Mouse (Mus musculus) intestine, postnatal 0 days (tissue): Measurements from ENCODE around the gene Ahnak2. TPM values are rescaled to one million over a fixed set of nuclear protein-coding genes. Genes with fewer than 3 reads are reported as not detected.

Experiments
- ATAC-seq: fragments of 200-750 bp; cut with Nextera tagmentation; 2 replicates; pipeline ENCODE4 v1.8.0; 2017; ENCODE audit warnings: mild to moderate bottlenecking, moderate TSS enrichment, moderate library complexity
- H3K27ac ChIP-seq: fragments of 300-500 bp; sonication (generic); 2 replicates; pipeline ENCODE4 v1.5.1; 2014; ENCODE audit warnings: mild to moderate bottlenecking, low read depth, low read length, moderate library complexity
- H3K27me3 ChIP-seq: fragments of 300-500 bp; sonication (generic); replicated peaks from 2 replicates; pipeline ENCODE4 v1.6.1; 2014; ENCODE audit warnings: low read length, mixed read lengths; ENCODE audit not compliant: control insufficient read depth, insufficient read depth
- H3K36me3 ChIP-seq: fragments of 300-500 bp; sonication (generic); 2 replicates; pipeline ENCODE4 v1.6.1; 2014; ENCODE audit warnings: mild to moderate bottlenecking, moderate library complexity; ENCODE audit not compliant: control insufficient read depth, insufficient read depth
- H3K4me1 ChIP-seq: fragments of 300-500 bp; sonication (generic); replicated peaks from 2 replicates; pipeline ENCODE4 v1.6.1; 2014; ENCODE audit warnings: antibody characterized with exemption, low read length, mixed read lengths; ENCODE audit not compliant: control insufficient read depth, insufficient read depth
- H3K4me2 ChIP-seq: fragments of 300-500 bp; sonication (generic); replicated peaks from 2 replicates; pipeline ENCODE4 v1.6.1; 2014; ENCODE audit warnings: low read depth, mild to moderate bottlenecking, moderate library complexity
- H3K4me3 ChIP-seq: fragments of 300-500 bp; sonication (generic); 2 replicates; pipeline ENCODE4 v1.5.1; 2014; ENCODE audit warnings: low read depth, low read length
- H3K9ac ChIP-seq: fragments of 300-500 bp; sonication (generic); 2 replicates; pipeline ENCODE4 v1.6.1; 2014; ENCODE audit warnings: mild to moderate bottlenecking, low read depth, low read length
- H3K9me3 ChIP-seq: fragments of 300-500 bp; sonication (generic); 2 replicates; pipeline ENCODE4 v1.6.1; 2016; ENCODE audit warnings: mixed run types; ENCODE audit not compliant: control insufficient read depth
- CTCF ChIP-seq: sonication (generic); IDR thresholded peaks from 2 replicates; pipeline ENCODE4 v1.5.1; 2016; ENCODE audit warnings: low read depth, mild to moderate bottlenecking, control low read depth, antibody characterized with exemption, moderate library complexity
- WGBS: fragments of 180-500 bp; shearing (Covaris S2); extraction: QIAGEN DNeasy Blood & Tissue Kit; methylation state at CpG from one replicate; pipeline ENCODE4 v1.1.7; 2014; 5-methylcytosine and 5-hydroxymethylcytosine counted together
- microRNA-seq: library from miRNA; unstranded; fragments of <30 nt; microRNA quantifications from one replicate; pipeline ENCODE4, GENCODE M21; 2016
- polyA plus RNA-seq: library from polyadenylated mRNA; unstranded; fragments of >200 nt; fragmentation: Nextera tagmentation; extraction: Ambion mirVana; gene quantifications from 2 replicates; pipeline ENCODE4 v1.2.1, GENCODE M21; 2015

The Ahnak2 gene
- polyA plus RNA-seq, 1 experiment from 2014 or later = 1.6 TPM

DNA sequence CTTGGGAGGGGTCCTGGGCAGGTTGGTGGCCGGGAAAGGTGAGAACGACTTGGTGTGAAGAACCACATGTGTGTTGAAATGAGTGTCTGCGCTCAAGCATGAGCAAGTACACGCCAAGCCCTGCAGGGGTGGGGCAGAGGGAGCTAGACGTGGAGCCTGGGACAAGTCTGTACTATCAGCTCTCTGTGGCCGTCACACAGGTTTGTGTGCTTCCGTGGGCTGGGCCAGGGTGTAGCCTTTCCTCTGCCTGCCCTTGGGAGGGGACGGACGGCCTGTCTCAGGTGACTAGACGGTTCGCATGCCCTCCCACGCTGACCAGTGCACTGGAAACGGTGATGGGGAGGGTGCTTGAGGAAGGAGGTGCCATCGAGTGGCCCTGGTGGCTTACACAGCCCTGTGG, 71.6 kb downstream of the Ahnak2 start:
- no peak for TF ChIP-seq CTCF
- H3K9ac ChIP-seq = no peak overlapping the region
- no peak overlapping the region for H3K27ac ChIP-seq
- 67% methylated on average over 14 of the region's 14 CpGs for WGBS
- H3K4me1 ChIP-seq = no peaks in the 10 kb centered on the region
- peaks cover 61% of the 10 kb centered on the region for H3K36me3 ChIP-seq
- no peaks in the 10 kb centered on the region for H3K27me3 ChIP-seq
- H3K4me3 ChIP-seq = no peak overlapping the region
- no peaks in the 10 kb centered on the region for H3K9me3 ChIP-seq
- H3K4me2 ChIP-seq = no peak overlapping the region
- no peak for ATAC-seq

DNA sequence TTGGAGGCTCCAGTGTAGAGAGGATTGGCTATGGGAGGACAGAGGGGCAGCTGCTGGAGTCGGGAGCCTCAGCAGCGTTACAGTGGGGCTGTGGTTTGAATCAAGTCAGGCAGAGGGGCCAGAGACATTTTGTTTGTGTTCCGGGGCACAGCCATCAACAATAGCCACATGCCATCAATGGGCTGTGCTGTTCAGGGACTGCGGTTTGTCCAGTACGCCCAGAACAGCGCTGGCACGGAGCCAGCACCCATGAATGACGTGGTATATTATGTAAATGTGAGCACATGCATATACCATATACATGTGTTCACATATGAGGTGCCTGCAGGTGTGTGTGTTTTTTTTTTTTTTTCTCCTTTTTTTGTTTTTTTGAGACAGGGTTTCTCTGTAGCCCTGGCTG, 74.7 kb downstream of the Ahnak2 start:
- Histone ChIP-seq H3K4me3 (no peak overlapping the region), H3K27me3 (no peaks in the 10 kb centered on the region), H3K4me2 (no peak overlapping the region), H3K36me3 (peaks cover 42% of the 10 kb centered on the region), H3K4me1 (no peaks in the 10 kb centered on the region; the same call in 1 of the 2 replicates), H3K9ac (no peak overlapping the region), H3K27ac (no peak overlapping the region), H3K9me3 (no peaks in the 10 kb centered on the region)
- no peak for TF ChIP-seq CTCF
- WGBS = 66% methylated on average over 8 of the region's 8 CpGs
- ATAC-seq = no peak

DNA sequence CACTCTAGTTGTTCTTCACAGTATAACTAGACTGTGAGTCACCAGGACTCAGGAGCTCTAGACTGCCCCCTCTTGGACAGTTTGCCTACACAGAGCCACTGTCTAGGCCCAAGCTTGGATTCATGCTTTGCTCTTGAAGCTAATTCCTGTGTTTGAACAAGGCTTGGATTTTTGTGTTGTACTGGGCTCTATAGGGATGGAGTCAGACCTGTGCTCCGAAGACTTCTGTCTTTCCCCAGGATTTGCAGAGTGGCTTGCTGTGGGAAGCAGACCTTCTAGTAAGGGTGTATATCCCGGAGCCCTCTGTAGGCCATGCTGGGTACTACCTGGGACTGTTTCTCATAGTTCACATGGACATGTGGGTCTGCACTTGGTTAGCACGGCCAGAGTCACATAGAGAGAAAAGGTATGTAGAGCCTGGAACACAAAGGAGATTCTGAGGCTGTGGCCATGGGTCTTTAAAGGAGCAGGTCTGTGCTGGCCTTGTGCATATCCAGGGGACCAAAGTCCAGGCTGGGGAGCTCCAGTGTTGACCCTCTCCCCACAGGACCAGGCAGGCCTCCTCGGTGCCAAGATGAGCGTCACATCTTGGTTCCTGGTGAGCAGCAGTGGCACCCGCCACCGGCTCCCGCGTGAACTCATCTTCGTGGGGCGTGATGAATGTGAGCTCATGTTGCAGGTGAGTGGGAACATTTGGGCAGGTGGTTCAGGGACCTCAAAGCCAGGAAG, 78.2 kb downstream of the Ahnak2 start:
- Histone ChIP-seq H3K9me3 (no peaks in the 10 kb centered on the region), H3K4me1 (no peaks in the 10 kb centered on the region; the same call in 1 of the 2 replicates), H3K27ac (no peak overlapping the region), H3K4me2 (no peak overlapping the region), H3K9ac (no peak overlapping the region), H3K36me3 (peaks cover 18% of the 10 kb centered on the region; the same call in 1 of the 2 replicates), H3K27me3 (no peaks in the 10 kb centered on the region), H3K4me3 (no peak overlapping the region; the same call in 1 of the 2 replicates)
- 75% methylated on average over 11 of the region's 11 CpGs for WGBS
- ATAC-seq = peak; percentile 26; the same call in 1 of the 2 replicates
- TF ChIP-seq CTCF = peak; percentile 81

DNA sequence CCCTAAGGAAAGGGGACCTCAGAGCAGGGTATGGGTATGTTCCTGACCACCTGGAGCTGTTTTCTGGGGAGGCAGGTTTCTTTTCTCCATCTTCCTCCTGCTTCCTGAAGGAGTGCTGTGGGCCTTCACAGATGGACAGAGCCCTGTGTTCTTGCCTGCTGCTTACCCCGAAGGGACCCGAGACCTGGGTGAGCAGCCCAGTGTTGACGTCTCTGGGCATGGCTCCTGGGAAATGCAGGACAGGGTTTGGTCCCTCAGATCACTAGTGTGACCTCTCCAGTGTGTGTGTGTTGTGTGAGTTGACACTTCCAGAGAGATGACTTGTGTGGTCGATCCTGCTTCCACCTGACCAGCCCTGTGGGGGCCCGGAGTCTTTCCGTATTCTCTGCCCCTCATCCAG, 79.0 kb downstream of the Ahnak2 start:
- no peaks in the 10 kb centered on the region; the same call in 1 of the 2 replicates for H3K4me1 ChIP-seq
- H3K27me3 ChIP-seq = no peaks in the 10 kb centered on the region
- 75% methylated on average over 6 of the region's 6 CpGs for WGBS
- H3K9me3 ChIP-seq = no peaks in the 10 kb centered on the region
- ATAC-seq = no peak
- H3K4me2 ChIP-seq = peak overlapping the region; percentile 99
- no peak overlapping the region for H3K9ac ChIP-seq
- H3K4me3 ChIP-seq = no peak overlapping the region; the same call in 1 of the 2 replicates
- no peak overlapping the region for H3K27ac ChIP-seq
- no peak for TF ChIP-seq CTCF
- H3K36me3 ChIP-seq = peaks cover 14% of the 10 kb centered on the region; the same call in 1 of the 2 replicates

DNA sequence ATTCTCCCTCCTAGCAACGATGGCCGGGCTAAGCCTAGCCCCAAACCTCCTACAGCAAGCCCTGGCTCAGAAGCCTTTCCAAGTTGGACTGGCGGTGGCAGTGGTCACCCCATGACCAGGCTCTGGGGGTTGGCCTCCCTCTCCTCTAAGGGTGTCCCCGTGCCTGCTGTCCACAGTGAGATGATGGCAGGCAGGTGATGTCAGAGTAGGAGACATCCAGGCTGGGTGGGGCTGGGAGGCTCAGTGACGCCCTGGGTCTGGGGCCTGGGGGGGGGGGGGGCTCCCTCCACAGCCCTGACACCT, 79.5 kb downstream of the Ahnak2 start:
- no peak for TF ChIP-seq CTCF
- peak overlapping the region; percentile 84 for H3K4me3 ChIP-seq
- peak overlapping the region; percentile 98; the same call in 1 of the 2 replicates for H3K27ac ChIP-seq
- ATAC-seq = no peak
- H3K4me2 ChIP-seq = peak overlapping the region; percentile 99
- 13% methylated on average over 5 of the region's 5 CpGs for WGBS
- H3K4me1 ChIP-seq = no peaks in the 10 kb centered on the region; the same call in 1 of the 2 replicates
- H3K36me3 ChIP-seq = peaks cover 16% of the 10 kb centered on the region; the same call in 1 of the 2 replicates
- no peaks in the 10 kb centered on the region for H3K27me3 ChIP-seq
- H3K9me3 ChIP-seq = no peaks in the 10 kb centered on the region
- H3K9ac ChIP-seq = peak overlapping the region; percentile 87; the same call in 1 of the 2 replicates

DNA sequence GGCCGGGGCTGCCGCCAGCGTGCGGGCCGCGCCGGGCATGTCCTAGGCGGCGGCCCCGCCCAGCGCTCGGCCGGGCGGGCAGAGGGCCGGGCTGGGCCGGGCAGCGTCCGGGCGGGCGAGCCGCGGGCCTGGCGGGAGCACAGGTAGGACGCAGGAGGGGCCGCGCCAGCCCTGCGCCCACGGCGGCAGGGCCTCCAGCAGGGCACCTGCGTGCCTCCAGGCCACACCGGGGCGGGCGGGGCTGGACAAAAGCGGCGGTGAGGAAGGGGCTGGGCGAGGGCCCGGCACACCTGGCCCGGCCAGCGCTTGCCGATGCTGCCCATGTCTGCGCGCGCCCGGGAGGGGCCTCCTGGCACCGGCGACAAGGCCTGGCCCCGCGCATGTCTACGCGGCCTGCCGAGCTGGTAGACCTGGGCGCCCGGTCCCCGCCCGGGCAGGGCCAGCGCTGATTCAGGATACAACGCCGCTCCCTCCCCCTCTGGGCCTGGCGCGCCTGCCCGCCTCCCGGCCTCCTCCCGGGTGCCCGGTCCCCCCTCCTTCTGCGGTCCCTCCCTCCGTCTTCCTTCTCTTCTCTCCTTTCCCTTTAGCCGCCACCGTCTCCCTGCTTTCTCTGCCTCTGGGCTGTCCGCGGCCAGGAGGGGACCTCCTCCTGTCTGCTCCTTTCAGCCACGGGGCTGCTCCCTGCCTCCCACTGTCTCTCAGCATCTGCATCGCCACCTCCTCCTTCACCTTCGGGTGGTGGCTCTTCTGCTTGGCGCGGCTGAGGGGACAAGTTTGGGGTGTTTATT, 80.0 kb downstream of the Ahnak2 start:
- H3K4me1 ChIP-seq = no peaks in the 10 kb centered on the region; the same call in 1 of the 2 replicates
- TF ChIP-seq CTCF = no peak
- H3K27ac ChIP-seq = peak overlapping the region; percentile 98
- no peaks in the 10 kb centered on the region for H3K9me3 ChIP-seq
- WGBS = under 1% methylated on average over 67 of the region's 75 CpGs
- peak overlapping the region; percentile 84 for H3K4me3 ChIP-seq
- no peaks in the 10 kb centered on the region for H3K27me3 ChIP-seq
- H3K36me3 ChIP-seq = peaks cover 22% of the 10 kb centered on the region; the same call in 1 of the 2 replicates
- H3K9ac ChIP-seq = peak overlapping the region; percentile 87
- peak overlapping the region; percentile 99 for H3K4me2 ChIP-seq
- peak; percentile 54 for ATAC-seq

Small RNAs within 50 kb of the gene (microRNA-seq; reads per million reads assigned to microRNA genes)
- not detected for gene Mir6940

Other genes starting within 250 kb of the Ahnak2 start
- gene Inf2, start 213.9 kb downstream of the Ahnak2 start, polyA plus RNA-seq = 0.70 and 1.1 TPM in 2 replicates
- gene Adssl1, start 182.6 kb downstream of the Ahnak2 start, polyA plus RNA-seq = 0.57 and 0.67 TPM in 2 replicates
- gene Siva1, start 158.0 kb downstream of the Ahnak2 start, polyA plus RNA-seq = 52.6 and 54.5 TPM in 2 replicates
- gene Akt1, start 127.8 kb downstream of the Ahnak2 start, polyA plus RNA-seq = 121 and 125 TPM in 2 replicates
- 8.1 and 8.3 TPM in 2 replicates for gene Zbtb42, start 123.8 kb downstream of the Ahnak2 start, polyA plus RNA-seq
- gene Cep170b, start 82.2 kb downstream of the Ahnak2 start, polyA plus RNA-seq = 12.7 and 13.4 TPM in 2 replicates
- gene Pld4, start 42.0 kb downstream of the Ahnak2 start, polyA plus RNA-seq = 6.7 and 6.9 TPM in 2 replicates
- 3.6 TPM in 2 replicates for gene Clba1, start 6.3 kb upstream of the Ahnak2 start, polyA plus RNA-seq
- 22.6 and 24.1 TPM in 2 replicates for gene Cdca4, start 26.8 kb upstream of the Ahnak2 start, polyA plus RNA-seq
- 0.25 and 0.30 TPM in 2 replicates for gene Gpr132, start 65.6 kb upstream of the Ahnak2 start, polyA plus RNA-seq
- 1.4 and 1.6 TPM in 2 replicates for gene Jag2, start 127.1 kb upstream of the Ahnak2 start, polyA plus RNA-seq
- 90.6 and 92.1 TPM in 2 replicates for gene Nudt14, start 139.5 kb upstream of the Ahnak2 start, polyA plus RNA-seq
- 13.1 and 13.3 TPM in 2 replicates for gene Btbd6, start 173.8 kb upstream of the Ahnak2 start, polyA plus RNA-seq
- gene Brf1, start 198.0 kb upstream of the Ahnak2 start, polyA plus RNA-seq = 17.9 and 21.3 TPM in 2 replicates
- 5.1 and 5.2 TPM in 2 replicates for gene Pacs2, start 211.9 kb upstream of the Ahnak2 start, polyA plus RNA-seq